Mouse (Mus musculus) olfactory bulb, adult 2 months (tissue): ENCODE measurements around the gene Mrpl49. TPM values are rescaled to one million over a fixed set of nuclear protein-coding genes. Genes with fewer than 3 reads are reported as not detected.

ENCODE experiments used
- H3K27ac ChIP-seq: fragments of 200-500 bp; 2 replicates; pipeline ENCODE4 v1.5.1; 2012; ENCODE audit warnings: low read depth, low read length; ENCODE audit not compliant: insufficient read depth
- H3K4me1 ChIP-seq: fragments of 200-500 bp; 2 replicates; pipeline ENCODE4 v1.6.1; 2012; ENCODE audit warnings: low read length; ENCODE audit not compliant: control insufficient read depth, insufficient read depth
- H3K4me3 ChIP-seq: fragments of 200-500 bp; 2 replicates; pipeline ENCODE4 v1.5.1; 2012; ENCODE audit warnings: mild to moderate bottlenecking, low read depth, low read length, moderate library complexity; ENCODE audit not compliant: insufficient read depth
- CTCF ChIP-seq: fragments of 200-500 bp; IDR thresholded peaks from 2 replicates; pipeline ENCODE4 v1.5.1; 2012; ENCODE audit warnings: low read depth, mild to moderate bottlenecking, low read length, moderate library complexity; ENCODE audit not compliant: insufficient read depth
- POLR2A ChIP-seq: fragments of 200-500 bp; IDR thresholded peaks from 2 replicates; pipeline ENCODE4 v1.6.1; 2012; ENCODE audit warnings: mild to moderate bottlenecking, low read depth, low read length, moderate library complexity; ENCODE audit not compliant: insufficient read depth
- WGBS: fragments of 180-500 bp; shearing (Covaris S2); methylation state at CpG from one replicate; pipeline ENCODE4 v1.1.7; 2018; 5-methylcytosine and 5-hydroxymethylcytosine counted together
- polyA plus RNA-seq: library from polyadenylated mRNA; stranded (reverse); fragments of >200 nt; gene quantifications from 2 replicates; pipeline ENCODE4 v1.2.4, GENCODE M21; 2012; ENCODE audit warnings: low replicate concordance; ENCODE audit not compliant: missing spikeins, insufficient read depth, insufficient read length

Gene Mrpl49
- polyA plus RNA-seq, 1 experiment, result not detected

DNA sequence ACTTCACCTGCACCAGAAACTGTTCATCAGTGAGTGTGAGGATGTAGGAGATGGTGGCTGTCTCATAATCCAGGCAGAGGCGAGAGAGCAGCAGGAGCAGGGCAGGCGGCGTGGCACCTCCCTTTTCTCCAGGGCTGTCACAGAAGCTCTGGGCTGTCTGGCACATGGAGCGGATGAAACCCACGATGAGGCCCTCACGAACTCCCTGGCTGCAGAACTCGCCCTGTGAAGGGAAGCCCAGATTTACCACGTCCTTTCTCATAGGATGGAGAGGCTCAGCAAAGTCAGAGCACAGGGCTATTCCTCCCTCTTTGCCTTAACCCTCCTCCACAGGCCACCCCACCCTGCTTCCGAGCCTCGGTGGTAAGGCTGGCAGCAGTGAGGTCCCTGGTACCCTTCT lies 12.3 kb upstream of the Mrpl49 start:
- no peak for TF ChIP-seq CTCF
- no peak for TF ChIP-seq POLR2A
- Histone ChIP-seq H3K4me3 (no peak overlapping the region), H3K4me1 (peaks cover 19% of the 10 kb centered on the region), H3K27ac (no peak overlapping the region)
- 90% methylated on average over 10 of the region's 10 CpGs for WGBS

DNA sequence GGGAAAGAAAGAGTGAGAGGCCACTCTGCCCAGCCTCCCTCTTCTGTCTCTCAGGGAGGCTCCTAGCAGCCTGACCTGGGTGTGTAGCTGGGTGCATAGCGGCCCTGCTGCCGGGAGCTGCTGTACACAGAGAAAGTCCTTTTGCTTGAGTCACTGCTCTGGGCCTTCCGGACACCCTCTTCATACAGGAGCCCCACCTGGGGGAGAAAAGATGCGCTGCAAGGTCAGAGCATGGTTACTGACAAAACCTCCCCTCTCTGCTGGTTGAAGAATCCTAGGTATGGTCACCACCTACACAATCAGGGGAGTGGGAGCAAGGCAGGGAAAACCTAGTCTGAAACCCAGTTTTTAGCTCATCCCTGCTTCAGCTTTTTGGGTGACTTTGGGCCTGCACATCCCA lies 11.4 kb upstream of the Mrpl49 start:
- 88% methylated on average over 4 of the region's 4 CpGs for WGBS
- H3K4me1 ChIP-seq, result peaks cover 19% of the 10 kb centered on the region
- H3K27ac ChIP-seq, result no peak overlapping the region
- no peak for TF ChIP-seq CTCF
- no peak for TF ChIP-seq POLR2A
- no peak overlapping the region for H3K4me3 ChIP-seq

GRCm38 (mm10) chr19:6067724-6068415 lies 10.3 kb upstream of the Mrpl49 start, which contains the start of gene Tm7sf2:
Gene Tm7sf2, minus strand, starts transcription at chr19:6068373.
- 10% methylated on average over 33 of the region's 33 CpGs for WGBS
- 0 out of 2 replicates have a peak, but pooled peaks have one; percentile 38 for TF ChIP-seq POLR2A
- TF ChIP-seq CTCF, result no peak
- Histone ChIP-seq H3K4me3 (peak within 1 kb of the TSS; percentile 59), H3K4me1 (peaks cover 23% of the 10 kb centered on the region), H3K27ac (peak within 1 kb of the TSS; percentile 67)

DNA sequence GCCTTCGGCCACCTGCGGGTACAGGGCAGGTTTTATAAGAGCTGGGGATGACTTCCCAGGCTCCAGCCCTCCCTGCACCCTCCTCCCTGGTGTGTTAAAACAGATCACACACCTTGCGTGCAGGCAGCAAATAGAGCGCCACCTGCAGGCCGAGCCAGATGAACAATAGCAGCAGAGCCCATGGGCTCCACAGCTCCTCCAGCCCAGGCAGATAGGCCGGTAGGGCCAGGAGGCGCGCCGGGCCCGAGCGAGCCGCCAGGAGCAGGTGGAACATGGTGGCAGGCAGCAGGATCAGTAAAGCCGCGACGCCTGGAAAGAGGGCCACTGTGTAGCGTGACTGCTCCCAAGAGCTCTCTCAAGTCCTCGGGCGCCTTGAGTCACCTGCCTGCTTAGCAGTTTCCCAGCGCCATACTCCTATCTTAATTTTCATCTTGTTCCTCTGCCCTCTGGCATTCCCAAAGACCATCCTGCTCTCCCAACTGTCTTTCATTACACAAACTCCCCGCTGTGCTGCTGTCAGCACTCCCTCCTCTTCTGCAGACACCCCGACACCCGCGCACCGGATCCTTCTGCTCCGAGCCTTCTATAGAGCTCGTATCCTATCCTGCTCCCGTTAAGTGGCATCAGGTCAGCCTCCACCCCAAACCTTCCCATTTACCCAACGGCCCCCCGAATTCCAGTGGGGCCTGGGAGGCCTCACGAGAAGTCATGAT lies 9.6 kb upstream of the Mrpl49 start:
- TF ChIP-seq CTCF (peak; percentile 88), POLR2A (no peak)
- WGBS, result under 1% methylated on average over 30 of the region's 30 CpGs
- peak overlapping the region; percentile 59 for H3K4me3 ChIP-seq

GRCm38 (mm10) chr19:6066571-6066970 lies 9.0 kb upstream of the Mrpl49 start:
- Histone ChIP-seq H3K4me1 (peaks cover 32% of the 10 kb centered on the region), H3K27ac (no peak overlapping the region), H3K4me3 (peak overlapping the region; percentile 59)
- WGBS, result 27% methylated on average over 5 of the region's 5 CpGs
- TF ChIP-seq POLR2A, result no peak

More for the DNA sequence above, 9.6 kb upstream of the Mrpl49 start:
- H3K27ac ChIP-seq, result peak overlapping the region; percentile 67
- peaks cover 26% of the 10 kb centered on the region for H3K4me1 ChIP-seq

GRCm38 (mm10) chr19:6063081-6063480 lies 5.5 kb upstream of the Mrpl49 start:
- peaks cover 33% of the 10 kb centered on the region for H3K4me1 ChIP-seq
- no peak overlapping the region for H3K27ac ChIP-seq
- H3K4me3 ChIP-seq, result no peak overlapping the region
- TF ChIP-seq POLR2A, result no peak
- TF ChIP-seq CTCF, result no peak
- 94% methylated on average over 6 of the region's 6 CpGs for WGBS

DNA sequence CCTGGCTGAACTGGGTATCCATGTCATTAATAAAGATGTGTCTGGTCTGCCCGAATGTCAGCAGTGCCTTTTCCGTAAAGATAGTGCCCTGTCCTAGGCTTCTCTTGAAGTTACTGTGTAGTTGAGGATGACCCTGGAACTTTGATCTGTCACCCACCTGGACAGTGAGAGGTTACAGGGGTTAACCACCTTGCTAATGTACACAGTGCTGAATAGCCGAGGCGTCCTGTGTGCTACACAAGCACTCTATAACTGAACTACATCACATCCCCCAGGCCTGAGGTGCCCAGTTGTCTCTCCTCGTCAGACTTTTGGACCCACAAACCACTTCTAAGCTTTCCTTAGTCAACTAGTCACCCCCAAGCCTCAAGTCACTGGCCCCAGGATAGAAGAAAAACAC lies 4.8 kb upstream of the Mrpl49 start:
- peak overlapping the region; percentile 90 for H3K4me3 ChIP-seq
- peaks cover 27% of the 10 kb centered on the region for H3K4me1 ChIP-seq
- no peak overlapping the region for H3K27ac ChIP-seq
- 60% methylated on average over 5 of the region's 5 CpGs for WGBS
- no peak for TF ChIP-seq CTCF
- no peak for TF ChIP-seq POLR2A

DNA sequence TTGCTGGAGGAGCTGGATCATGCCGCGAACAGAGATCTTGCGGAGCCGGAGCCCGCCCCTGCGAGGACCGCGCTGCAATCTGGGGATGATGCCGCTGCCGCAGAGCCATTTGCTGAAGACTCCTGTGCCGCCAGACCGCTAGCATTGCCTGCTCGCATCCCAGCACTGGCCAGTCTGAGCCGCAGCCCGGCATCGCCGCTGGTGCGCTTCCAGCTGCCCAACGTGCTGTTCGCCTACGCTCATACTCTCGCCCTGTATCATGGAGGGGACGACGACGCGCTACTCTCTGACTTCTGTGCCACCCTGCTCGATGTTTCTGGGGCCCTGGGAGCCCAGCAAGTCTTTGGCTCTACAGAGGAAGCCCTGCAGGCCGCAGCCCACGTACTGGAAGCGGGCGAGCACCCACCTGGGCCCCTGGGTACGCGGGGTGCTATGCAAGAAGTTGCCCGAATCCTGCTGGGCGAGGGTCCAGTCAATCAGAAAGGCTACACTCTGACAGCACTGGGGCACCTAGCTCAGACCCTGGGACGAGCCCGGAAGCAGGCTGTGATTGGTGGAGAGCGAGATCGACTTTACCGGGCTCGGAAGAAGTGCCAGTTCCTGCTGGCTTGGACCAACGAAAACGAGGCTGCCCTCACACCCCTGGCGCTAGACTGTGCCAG lies 4.2 kb upstream of the Mrpl49 start:
- under 1% methylated on average over 44 of the region's 44 CpGs for WGBS
- Histone ChIP-seq H3K27ac (peak overlapping the region; percentile 41), H3K4me1 (peaks cover 20% of the 10 kb centered on the region), H3K4me3 (peak overlapping the region; percentile 90)
- TF ChIP-seq POLR2A (no peak), CTCF (no peak)
